Mouse (Mus musculus) cerebellum, adult 9-10 months (tissue): ENCODE results near the gene Slc22a23.

Experiments used
- DNase-seq: peaks from one replicate; pipeline ENCODE4 v3.0.0; 2022

Gene Slc22a23

DNA sequence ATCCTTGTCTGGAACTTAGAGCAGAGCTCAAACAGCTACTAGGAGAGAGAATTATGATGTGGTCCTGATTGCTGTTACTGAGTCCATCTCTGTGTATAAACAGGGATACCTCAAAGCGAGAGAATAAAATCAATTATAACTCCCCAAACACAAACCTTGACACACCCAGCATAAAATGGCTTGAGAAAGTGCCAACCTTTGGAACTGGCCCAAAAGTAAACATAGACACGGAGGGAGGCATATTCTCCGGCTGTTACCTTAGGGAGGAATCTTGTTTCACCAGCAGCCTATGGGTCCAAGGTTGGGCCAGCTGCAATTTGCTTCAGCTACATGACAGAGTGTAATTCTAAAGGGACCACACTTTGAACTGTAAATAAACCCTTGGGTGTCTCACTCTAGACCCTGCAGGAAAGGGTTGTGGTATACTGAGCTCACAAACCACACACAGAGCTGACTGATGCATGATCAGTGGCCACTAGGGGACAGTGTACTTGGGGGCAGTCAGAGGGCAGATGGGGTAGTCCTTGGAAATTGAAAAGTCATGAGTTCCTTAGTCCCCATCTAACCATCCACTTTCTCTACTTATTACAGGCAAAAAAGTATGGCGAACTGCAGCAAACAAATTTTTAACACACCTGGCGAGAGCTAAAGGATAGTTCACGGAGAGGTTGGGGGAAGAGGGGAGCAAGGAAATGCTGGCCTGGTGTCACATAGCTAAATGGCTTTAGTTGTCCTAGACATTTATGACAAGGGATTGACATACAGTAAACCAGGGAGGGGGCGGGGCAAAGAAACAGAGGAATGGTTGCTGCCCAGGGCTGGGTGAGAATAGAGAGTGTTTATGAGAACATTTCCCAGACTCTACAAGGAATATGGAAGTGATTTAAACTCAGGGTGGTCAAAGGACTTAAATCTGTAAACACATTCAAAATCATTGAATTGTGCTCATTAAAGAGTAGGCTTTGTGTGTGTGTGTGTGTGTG is 45.3 kb downstream of the Slc22a23 start:
- DNase-seq: no peak

DNA sequence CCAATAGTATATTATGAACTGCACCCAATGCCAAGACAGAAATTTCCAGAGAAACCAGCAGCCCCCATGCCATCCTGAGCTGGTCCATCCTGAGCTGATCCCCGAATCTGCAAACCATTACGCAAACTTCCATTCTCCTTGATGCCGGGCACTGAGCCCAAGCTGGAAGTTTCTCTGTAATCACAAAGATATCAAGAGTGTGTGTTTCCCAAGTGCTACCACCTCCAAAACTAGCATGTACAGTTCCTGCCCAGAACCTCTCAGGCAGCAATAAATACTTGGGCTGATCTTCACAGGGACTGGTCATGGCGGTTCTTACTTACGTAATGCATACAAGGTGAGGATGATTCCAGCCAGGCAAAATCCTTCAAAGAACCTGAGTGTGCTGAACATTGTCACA is 46.3 kb downstream of the Slc22a23 start:
- no peak for DNase-seq

DNA sequence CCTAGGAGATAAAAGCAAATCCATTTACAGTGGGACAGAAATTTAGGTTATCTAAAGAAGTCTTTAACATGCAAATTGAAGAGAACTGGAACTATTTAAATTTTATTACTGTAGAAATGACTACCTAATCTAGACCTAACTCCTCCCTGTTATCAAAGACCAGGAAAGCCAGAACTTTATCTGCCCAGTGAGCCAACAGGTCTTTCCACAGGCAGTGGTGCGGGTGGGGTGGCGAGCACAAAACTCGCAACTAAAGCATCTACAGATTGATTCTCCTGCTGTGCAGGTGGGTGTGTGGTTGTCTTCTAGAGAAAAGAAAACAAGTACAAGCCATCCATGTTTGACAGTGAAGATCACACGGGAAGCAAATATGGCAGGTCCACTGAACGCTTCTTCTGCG is 46.9 kb downstream of the Slc22a23 start:
- DNase-seq: no peak

DNA sequence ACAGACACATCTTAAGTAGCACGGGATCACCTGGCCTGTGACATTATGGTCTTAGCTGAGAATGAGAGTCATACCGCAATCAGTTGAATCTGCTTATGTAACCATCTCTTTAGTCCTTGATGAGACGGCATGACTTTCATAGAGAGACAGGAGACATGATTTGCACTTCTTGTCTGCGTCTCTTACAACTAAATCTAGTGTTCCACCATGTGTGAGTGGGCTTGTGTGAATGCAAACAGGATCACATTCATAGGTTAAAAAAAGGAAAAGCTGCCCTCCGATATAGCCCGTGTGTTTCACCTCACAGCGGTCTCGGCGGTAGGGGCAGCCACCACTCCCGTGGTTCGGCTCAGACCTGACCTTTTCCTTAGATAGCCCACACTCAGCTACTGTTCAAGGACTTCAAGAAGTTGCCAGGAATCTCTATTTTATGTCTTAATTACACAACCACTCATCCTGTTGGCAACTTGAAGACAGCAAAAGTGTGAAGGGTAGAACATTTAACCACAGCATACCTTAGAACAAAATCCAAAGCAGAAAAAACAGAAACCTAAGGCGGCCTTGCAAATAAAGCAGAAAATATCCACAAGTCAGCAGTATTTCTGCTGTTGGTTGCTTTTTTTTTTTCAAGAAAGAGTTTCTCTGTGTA is 49.1 kb downstream of the Slc22a23 start:
- no peak for DNase-seq

DNA sequence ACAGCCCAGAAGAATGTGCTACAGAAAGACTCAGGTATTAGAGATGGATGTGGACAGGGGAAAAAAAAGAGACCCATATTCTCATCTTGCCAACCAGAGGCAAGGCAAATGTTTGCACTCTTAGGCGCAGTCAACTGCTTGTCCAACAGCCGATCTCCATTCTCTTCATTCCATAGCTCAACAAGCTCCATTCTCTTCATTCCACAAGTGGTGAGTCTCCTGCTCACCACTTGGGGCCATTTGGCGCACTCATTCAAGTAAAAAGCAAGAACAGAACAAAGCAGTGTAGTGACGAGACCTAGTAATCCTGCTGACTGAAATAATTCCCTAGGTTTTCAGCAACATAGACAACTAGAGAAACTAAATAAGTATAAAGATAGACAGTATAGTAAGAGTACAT is 50.8 kb downstream of the Slc22a23 start:
- DNase-seq: no peak

DNA sequence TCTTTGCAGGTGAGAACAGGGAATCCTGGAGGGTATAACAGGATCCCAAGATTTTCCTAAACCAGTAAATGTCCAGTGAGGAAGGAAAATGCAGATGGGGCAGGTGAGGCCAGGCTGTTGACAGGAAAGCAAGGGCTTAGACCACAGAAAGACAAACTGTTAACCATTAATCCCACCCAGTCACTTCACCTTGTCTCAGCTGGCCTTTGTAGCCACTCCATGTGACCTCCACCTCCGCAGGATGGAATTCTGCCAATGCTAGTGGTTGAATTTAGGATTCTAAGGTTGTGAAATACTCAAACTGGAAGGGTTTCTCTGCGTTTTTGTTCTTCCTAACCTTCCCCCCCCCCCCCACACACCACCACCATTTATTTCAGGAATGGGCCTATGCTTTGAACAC is 52.9 kb downstream of the Slc22a23 start:
- no peak for DNase-seq

DNA sequence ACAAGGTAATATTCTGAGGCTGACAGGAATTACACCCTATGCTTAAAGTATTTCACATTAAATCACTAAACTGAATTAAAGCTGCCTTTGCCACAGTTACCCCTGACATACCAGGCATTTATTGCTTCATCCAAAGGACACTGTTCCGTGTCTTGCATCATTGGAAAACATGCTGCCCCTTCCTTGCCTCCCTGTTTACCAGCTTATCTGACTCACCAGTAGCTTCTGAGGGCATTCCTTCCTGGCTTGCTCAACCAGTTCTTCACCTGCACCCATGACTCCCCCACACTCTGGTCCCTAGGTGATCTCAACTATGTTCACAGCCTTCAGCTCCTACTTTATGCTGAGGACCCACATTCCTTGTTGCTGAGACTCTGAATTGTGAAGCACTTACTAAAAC is 54.6 kb downstream of the Slc22a23 start:
- DNase-seq: no peak

DNA sequence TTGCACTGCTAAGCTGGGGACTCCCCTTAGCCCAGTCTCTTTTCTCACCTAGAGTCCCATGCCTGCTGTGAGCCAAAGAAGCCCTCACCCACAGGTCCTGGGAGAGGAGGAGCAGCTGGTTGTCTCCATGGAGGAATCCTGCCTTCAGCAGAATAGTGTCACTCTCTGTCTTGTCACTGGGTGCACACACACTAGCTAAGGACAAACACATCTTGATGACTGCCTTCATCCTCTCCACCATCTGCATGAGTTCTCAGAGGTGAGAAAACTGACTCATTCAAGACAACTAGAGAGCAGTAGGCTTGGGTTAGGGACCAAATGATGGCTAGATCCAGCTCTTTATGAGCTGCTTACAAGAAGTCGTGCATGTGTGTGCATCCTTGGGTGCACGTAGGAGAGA is 55.4 kb downstream of the Slc22a23 start:
- no peak for DNase-seq

DNA sequence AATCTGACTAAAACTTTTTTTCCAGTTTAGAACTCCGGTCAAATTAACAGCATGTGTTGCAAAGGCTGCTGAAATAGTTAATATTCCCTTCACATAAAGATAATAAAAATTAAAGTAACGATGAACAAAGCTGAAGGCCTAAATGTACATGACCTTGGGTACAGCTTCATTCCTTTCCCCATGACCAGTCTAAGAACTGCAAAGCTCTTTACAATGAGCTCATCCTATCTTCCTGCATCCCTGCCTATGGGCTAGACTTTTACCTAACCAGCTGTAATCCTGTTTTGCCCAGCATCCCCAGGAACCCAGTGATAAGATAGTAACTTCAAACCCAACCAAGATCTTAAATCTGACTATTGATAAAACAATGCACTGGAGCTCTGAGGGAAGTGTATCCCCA is 56.9 kb downstream of the Slc22a23 start:
- no peak for DNase-seq

DNA sequence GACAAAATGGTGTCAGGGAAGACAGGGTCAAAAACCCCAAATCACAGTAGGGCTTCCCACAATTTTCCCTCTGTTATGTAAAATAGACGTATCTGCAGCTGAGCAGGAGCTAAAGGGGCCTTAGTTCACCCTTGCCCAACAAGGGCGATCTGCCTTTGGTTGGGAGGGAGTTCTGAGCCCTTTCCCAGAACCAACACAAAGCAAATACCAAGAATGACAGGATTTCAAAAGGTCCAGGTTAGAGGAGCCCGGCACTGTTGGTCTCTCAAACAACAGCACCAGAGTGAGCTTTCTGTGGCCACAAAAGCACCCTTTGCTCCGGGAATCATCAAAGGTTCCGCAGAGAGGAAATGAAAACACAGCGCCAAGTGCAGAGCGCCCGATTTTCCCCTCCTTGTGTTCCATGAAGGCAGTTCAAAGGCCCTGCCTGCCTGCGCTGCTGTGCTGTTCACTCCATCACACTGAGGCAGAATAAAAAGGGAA is 57.3 kb downstream of the Slc22a23 start:
- no peak for DNase-seq

DNA sequence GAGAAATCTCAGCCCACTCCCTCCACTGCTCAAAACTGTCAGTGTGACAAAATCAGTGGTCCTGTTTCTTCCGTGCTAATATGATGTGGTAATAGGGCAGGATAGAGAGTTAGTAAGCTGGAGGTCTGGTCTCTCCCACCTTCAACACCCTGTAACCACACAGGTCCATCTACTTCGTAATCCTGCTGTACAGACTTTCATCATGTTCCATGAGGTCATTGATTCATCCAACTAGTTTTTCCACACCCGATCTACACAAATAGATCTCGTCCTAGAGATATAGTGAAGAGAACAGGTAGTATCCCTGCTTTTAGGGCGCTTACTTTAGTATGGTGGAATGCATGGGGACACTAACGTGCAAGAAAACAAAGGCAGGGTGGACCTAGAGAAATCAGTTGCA is 63.6 kb downstream of the Slc22a23 start:
- no peak for DNase-seq

DNA sequence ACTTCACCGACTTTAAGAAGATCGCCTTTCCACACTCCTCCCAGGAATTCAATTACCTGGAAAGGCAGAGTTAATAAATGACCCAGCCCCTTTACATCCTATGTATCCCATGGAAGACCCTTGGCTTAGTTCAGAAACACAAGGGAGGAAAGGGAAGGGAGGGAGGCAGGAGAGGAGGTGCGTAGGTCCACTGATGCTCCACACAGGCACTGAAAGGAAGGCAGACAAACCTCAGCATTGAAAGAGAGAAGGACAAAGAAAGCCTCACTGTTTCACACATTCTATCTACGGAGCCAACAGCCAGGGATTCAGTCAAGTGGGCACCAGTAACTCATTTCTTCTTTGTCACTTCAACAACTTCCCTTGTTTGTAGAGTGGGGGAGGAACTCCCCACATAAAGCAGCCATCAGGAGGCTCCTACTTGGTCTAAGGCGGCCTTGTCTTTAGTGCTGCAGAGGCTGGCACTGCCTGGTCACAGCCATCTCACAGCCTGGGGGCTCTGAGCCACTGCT is 66.2 kb downstream of the Slc22a23 start:
- no peak for DNase-seq

DNA sequence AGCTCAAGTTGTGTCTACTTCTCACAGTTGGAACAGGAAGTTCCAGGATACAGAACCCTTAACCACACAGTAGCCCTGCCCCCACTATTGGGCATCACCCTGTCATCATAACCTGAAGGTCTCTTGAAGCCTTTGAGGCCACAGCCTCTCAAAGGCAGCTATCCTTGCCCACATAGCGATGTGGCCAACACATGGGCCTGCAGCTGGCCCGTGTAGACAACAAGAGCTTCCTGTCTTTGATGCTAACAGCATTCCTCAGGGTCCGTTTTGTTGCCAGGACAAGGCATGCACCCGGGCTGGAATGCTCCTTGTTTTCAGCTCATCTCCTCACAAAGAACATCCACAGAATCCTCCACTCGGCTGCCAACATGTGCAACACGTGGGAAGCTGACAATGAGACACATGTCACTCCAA is 66.7 kb downstream of the Slc22a23 start:
- DNase-seq: no peak

DNA sequence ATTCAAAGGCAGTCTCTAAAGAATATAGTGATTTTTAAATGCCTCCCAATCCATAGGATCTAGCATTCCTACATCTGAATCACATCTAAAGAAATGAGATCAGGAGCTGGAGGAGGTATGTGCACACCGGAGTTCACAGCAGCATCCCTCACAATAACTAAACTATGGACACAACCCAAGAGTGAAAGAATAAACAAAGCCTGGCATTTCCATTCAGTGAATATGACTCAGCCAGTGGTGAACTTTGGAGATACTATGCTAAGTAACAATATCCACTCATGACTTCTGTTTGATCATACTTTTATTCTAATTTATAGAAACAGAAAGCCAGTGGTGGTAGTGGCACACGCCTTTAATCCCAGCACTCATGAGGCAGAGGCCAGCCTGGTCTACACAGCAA is 67.4 kb downstream of the Slc22a23 start:
- DNase-seq: no peak

DNA sequence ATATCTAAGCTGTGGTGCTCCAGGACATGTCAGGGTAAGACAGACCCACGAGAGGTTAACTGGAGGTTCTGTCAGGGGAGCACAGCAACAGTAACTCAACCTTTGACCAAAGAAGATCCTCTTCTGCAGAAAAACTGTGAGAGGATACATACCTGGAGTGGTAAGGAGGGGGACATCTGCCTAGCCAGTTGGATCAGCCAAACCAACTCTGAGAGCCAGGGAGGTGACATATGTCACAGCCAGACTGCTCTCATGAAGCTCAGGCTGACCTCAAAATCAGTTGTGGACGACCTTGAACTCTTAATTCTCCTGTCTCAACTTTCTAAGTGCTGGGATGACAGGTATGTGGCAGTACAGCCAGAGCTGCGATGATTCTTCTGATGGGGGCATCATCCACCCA is 68.0 kb downstream of the Slc22a23 start:
- DNase-seq: peak; percentile 60

DNA sequence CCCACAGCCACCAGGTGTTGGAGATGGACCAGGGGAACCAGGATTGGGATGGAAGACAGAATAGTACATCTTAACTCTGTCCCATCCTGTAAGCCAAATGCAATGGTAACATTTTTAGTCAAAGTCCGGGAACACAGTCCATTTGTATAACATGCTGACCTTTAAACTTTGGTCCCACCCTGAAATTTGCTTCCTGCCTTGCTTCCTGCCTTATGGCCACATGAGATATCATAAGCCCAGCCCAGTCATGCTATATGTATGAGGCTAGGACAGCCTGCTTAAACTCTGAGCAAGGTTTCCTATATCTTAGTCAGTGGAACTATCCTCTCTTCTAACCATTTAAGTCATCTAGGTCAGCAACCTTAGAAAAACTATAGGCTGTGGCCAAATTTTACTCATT is 70.1 kb downstream of the Slc22a23 start:
- DNase-seq: no peak

DNA sequence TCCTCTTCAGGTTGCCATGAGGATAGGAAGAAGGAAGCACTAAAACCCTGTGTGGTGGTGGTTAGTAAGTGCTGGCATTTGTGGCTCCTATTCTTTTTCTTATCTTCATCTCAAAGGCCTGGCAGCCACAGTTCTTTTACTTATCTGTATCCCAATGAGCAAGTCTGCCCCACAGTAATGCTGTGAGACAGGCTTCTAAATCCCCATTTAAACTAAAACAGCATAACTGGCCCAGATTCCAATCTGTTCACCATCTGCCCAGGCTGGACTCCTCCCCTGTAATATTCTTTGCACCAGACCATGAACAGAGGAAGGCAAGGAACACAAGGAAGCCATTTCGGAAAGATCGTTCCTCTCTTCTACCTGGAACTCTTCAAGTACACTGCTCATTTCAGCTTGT is 70.6 kb downstream of the Slc22a23 start:
- peak; percentile 52 for DNase-seq

DNA sequence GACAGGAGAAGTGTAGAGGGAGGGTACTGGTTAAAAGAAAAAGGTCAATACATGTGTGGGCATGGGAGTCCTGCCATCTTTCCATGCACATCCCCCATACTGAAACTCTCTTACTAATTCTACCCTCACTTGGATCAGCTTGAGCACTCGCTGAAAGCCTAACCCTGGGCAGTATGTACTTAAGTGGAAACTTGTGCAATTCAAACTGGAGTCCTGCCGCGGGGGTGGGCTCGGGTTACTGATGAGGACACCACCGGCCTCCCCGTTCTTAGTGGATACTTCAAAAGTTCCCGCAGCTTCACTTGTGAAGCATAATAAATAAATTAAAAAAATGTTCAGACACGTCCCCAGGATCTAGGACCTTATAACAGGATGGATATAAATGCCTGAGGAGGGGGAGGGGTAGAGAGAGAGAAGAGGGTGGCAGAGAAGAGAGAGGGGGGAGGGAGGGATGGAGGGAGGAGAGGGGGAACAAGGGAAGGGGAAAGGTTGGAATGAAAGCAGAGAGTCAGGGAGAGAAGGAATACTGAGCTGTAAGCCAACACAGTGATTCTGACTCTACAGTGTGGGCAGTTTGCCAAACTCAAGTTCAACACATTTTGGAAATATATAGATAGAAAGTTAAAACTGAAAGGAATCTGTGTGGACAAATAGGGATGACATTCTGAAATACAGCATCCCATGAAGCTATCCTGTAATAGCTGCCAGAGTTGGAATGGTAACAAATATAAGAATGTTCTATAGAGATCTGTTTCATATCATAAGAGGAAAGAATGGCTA is 72.5 kb downstream of the Slc22a23 start:
- no peak for DNase-seq

DNA sequence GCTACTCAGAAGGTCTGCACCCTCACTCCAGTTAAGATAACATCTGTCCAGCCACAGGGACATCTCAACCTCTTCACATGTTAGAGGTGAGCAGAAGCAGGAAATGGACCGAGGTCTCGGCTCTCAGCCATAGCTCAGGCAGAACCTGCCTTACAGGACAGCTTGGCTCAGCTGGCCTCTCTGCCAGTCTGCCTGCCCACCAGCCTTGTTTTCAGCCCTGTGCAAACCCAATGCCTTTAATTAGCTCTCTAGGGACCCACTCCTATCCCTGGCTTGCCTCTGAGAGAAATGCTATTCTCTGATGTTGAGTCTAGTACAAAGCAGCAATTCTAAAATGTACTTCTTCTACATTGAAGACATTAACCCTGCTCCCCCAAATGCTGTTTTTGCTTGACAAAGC is 73.3 kb downstream of the Slc22a23 start:
- no peak for DNase-seq

DNA sequence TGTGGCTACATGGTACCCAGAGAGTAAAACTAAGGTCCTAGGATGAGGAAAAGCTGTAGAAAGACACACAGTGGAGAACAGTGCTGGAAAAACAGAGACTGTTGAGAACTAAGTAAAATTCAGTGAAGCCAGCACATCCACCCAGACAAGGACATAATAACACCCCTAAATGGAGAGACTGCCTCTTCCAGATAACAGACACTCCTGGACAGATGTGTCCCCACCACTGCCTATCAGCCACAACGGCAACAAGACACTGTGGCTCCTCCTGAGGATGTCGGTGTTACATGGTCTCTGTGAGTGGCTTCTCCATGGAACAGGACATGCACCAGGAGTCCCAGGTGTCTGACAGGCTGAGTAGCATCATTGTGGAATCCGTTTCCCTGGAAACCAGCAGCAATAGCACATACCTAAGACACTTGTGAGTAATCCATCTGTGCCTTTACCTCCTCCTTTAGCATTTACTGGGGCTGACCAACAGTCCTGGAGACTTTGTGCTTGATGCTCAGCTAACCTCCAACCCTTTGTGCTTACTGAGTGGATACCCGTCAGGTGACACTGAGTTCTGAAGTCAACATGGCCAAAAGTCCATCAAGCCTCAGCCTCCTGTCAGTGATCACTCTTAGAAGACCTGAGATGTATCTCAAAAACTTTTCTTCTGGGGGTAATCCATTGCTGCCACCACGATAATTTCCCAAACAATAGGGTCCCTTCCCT is 73.9 kb downstream of the Slc22a23 start:
- DNase-seq: no peak

DNA sequence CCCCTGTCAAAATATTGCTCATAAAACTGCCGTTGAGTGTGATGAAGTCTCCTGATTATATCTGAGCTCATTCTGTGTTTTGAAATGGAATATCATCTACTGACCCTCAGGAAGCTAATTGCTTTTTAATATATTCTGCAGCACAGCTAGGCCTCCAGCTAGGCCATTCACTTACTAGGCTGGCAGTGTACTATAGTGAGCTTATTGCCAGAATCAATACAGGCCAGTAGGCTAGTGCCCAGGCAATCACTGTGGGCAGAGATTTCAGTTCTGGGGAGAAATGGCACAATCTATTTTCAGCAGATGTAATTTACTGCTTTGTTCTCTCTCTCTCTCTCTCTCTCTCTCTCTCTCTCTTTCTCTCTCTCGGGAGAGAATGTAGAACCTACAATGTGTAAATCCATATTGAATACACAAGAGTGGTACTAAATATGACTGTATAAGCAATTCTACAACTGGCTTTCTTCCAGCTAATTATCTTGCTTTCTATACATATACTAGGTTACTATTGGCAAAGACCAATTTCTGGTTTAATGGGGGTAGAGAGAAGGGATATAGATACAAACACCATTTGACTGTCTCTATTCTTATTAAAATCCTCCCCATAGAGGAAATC is 75.5 kb downstream of the Slc22a23 start:
- DNase-seq: no peak
